8 mouse cellular contexts compared by ENCODE assay signal in genomic region chr13:119690039-119690728, GRCm38 (mm10). TPM values are rescaled to one million over a fixed set of nuclear protein-coding genes. Genes with fewer than 3 reads are reported as not detected.
DNase-seq lines count a peak whose midpoint lies in the region; ATAC-seq and TF ChIP-seq lines count a peak whose summit lies in the region.

TSS of gene Hmgcs1 (plus strand) at chr13:119690379.

- H3K4me3 ChIP-seq in bone marrow, adult 2 months (replicated peaks; ENCODE audit: control insufficient read depth, low read depth, low read length) = peak within 1 kb of the TSS; percentile 82
- peak within 1 kb of the TSS; percentile 77 for H3K4me3 ChIP-seq in embryonic facial prominence, embryonic 15.5 days (replicated peaks)
- H3K4me3 ChIP-seq in limb, embryonic 14.5 days (replicated peaks; ENCODE audit: low read length) = peak within 1 kb of the TSS; percentile 93
- H3K4me3 ChIP-seq in midbrain, postnatal 0 days (ENCODE audit: low read depth, low read length) = peak within 1 kb of the TSS; percentile 97

- H3K9me3 ChIP-seq in embryonic facial prominence, embryonic 15.5 days (replicated peaks) = no peaks in the 10 kb centered on the region
- H3K9me3 ChIP-seq in limb, embryonic 14.5 days (ENCODE audit: control insufficient read depth, low read length) = no peaks in the 10 kb centered on the region
- H3K9me3 ChIP-seq in midbrain, postnatal 0 days (ENCODE audit: low read length) = no peaks in the 10 kb centered on the region

- WGBS in bone marrow, adult 2 months = under 1% methylated on average over 59 of the region's 59 CpGs
- WGBS in embryonic facial prominence, embryonic 15.5 days = under 1% methylated on average over 59 of the region's 59 CpGs
- WGBS in limb, embryonic 14.5 days = 2% methylated on average over 49 of the region's 59 CpGs
- WGBS in midbrain, postnatal 0 days = under 1% methylated on average over 53 of the region's 59 CpGs

- TF ChIP-seq CTCF in bone marrow, adult 2 months (IDR thresholded peaks at IDR 0.05; ENCODE audit: control insufficient read depth, insufficient read depth, low read length) = no peak
- TF ChIP-seq CTCF in midbrain, postnatal 0 days (IDR thresholded peaks at IDR 0.05) = no peak

- H3K27ac ChIP-seq in bone marrow, adult 2 months (ENCODE audit: control insufficient read depth, insufficient read depth, low read depth, low read length, poor library complexity) = peak within 1 kb of the TSS; percentile 74
- H3K27ac ChIP-seq in embryonic facial prominence, embryonic 15.5 days (replicated peaks) = peak within 1 kb of the TSS; percentile 99
- H3K27ac ChIP-seq in limb, embryonic 14.5 days (replicated peaks; ENCODE audit: low read depth, low read length) = peak within 1 kb of the TSS; percentile 93
- peak within 1 kb of the TSS; percentile 94 for H3K27ac ChIP-seq in midbrain, postnatal 0 days (ENCODE audit: low read depth, low read length)

- peak within 1 kb of the TSS; percentile 71 for H3K4me2 ChIP-seq in embryonic facial prominence, embryonic 15.5 days (replicated peaks)
- peak within 1 kb of the TSS; percentile 71 for H3K4me2 ChIP-seq in limb, embryonic 14.5 days (replicated peaks; ENCODE audit: low read depth, low read length, severe bottlenecking)
- peak within 1 kb of the TSS; percentile 77 for H3K4me2 ChIP-seq in midbrain, postnatal 0 days (ENCODE audit: low read depth, low read length, poor library complexity, severe bottlenecking)

- ATAC-seq in embryonic facial prominence, embryonic 15.5 days (ENCODE audit: insufficient number of reproducible peaks, low FRiP score, low TSS enrichment, low read depth) = peak; percentile 100
- peak; percentile 99 for ATAC-seq in limb, embryonic 14.5 days (ENCODE audit: low FRiP score, low read depth)
- peak; percentile 99 for ATAC-seq in midbrain, postnatal 0 days (ENCODE audit: low FRiP score)

- H3K4me1 ChIP-seq in bone marrow, adult 2 months (ENCODE audit: control insufficient read depth, insufficient read depth, low read length) = no peaks in the 10 kb centered on the region; the same call in 1 of the 2 replicates
- peaks cover 21% of the 10 kb centered on the region for H3K4me1 ChIP-seq in embryonic facial prominence, embryonic 15.5 days
- 0 out of 2 replicates have a peak, but pooled peaks cover 10% of the 10 kb centered on the region for H3K4me1 ChIP-seq in limb, embryonic 14.5 days (ENCODE audit: control insufficient read depth, insufficient read depth, low read length)
- H3K4me1 ChIP-seq in midbrain, postnatal 0 days (ENCODE audit: insufficient read depth, low read length) = peaks cover 12% of the 10 kb centered on the region

- H3K9ac ChIP-seq in embryonic facial prominence, embryonic 15.5 days = peak within 1 kb of the TSS; percentile 84
- H3K9ac ChIP-seq in limb, embryonic 14.5 days (ENCODE audit: low read depth, low read length, severe bottlenecking) = peak within 1 kb of the TSS; percentile 86
- H3K9ac ChIP-seq in midbrain, postnatal 0 days (replicated peaks; ENCODE audit: low read length, poor library complexity, severe bottlenecking) = peak within 1 kb of the TSS; percentile 96

- peak; percentile 100 for DNase-seq in 416B (ENCODE audit: low read depth)
- DNase-seq in heart, adult 8-10 months (ENCODE audit: low spot score) = peak; percentile 99
- peak; percentile 99 for DNase-seq in kidney, adult 9 months
- DNase-seq in limb, embryonic 14.5 days (ENCODE audit: low spot score) = peak; percentile 99
- DNase-seq in midbrain, postnatal 0 days (ENCODE audit: low spot score) = peak; percentile 99
- DNase-seq in spleen, postnatal 14 days (ENCODE audit: low spot score in 2 of 2) = peak; percentile 93 to 94

- no peaks in the 10 kb centered on the region for H3K36me3 ChIP-seq in embryonic facial prominence, embryonic 15.5 days
- H3K36me3 ChIP-seq in limb, embryonic 14.5 days (ENCODE audit: control insufficient read depth, insufficient read depth, low read length) = no peaks in the 10 kb centered on the region; the same call in 1 of the 2 replicates
- no peaks in the 10 kb centered on the region for H3K36me3 ChIP-seq in midbrain, postnatal 0 days (ENCODE audit: insufficient read depth, low read length)

- TF ChIP-seq POLR2A in bone marrow, adult 2 months (IDR thresholded peaks at IDR 0.05; ENCODE audit: borderline replicate concordance, control insufficient read depth, low read depth, low read length) = no peak; the same call in 1 of the 2 replicates
- TF ChIP-seq POLR2A in limb, embryonic 14.5 days (IDR thresholded peaks at IDR 0.05; ENCODE audit: borderline replicate concordance, extremely low read depth, insufficient read depth, insufficient read length) = peak; percentile 86; the same call in 1 of the 2 replicates

- H3K27me3 ChIP-seq in embryonic facial prominence, embryonic 15.5 days = no peaks in the 10 kb centered on the region
- H3K27me3 ChIP-seq in limb, embryonic 14.5 days (ENCODE audit: control insufficient read depth, insufficient read depth, low read length) = no peaks in the 10 kb centered on the region
- H3K27me3 ChIP-seq in midbrain, postnatal 0 days (ENCODE audit: insufficient read depth, low read length) = no peaks in the 10 kb centered on the region

RNA-seq across cellular contexts. Expression of gene Hmgcs1, which starts in this region (rescaled TPM):
- polyA plus RNA-seq in bone marrow, adult 2 months (2011; ENCODE audit: insufficient read depth, insufficient read length, low replicate concordance, missing spikeins) = 6.7 and 14.8 TPM in 2 replicates
- polyA plus RNA-seq in embryonic facial prominence, embryonic 15.5 days (2015; fragmentation: Nextera tagmentation; extraction: Ambion mirVana) = 119 and 128 TPM in 2 replicates
- 10 to 100 TPM; 29.3 to 35.0 (median 32.5) TPM for total RNA-seq in heart, adult 8-10 months (2022)
- 84.0 and 93.0 TPM in 2 replicates for polyA plus RNA-seq in limb, embryonic 14.5 days (2012; rRNA removed)
- 118 and 135 TPM in 2 replicates for polyA plus RNA-seq in limb, embryonic 14.5 days (2014; fragmentation: Nextera tagmentation; extraction: Ambion mirVana)
- 291 and 374 TPM in 2 replicates for total RNA-seq in midbrain, postnatal 0 days (2014; rRNA removed)
- 416 and 428 TPM in 2 replicates for polyA plus RNA-seq in midbrain, postnatal 0 days (2015; fragmentation: Nextera tagmentation; extraction: Ambion mirVana)

Comparison
In these comparisons a context has a peak if more than half of its experiments do, and no peak if none do; other contexts are left out.
1. Peak in every context shown above with its lines: DNase-seq, ATAC-seq, H3K4me3 ChIP-seq and H3K27ac ChIP-seq.